Mouse (Mus musculus) kidney, adult 2 months (tissue): ENCODE results near the gene Dynlt1a.
"Not testable (repeated sequence)": the region's sequence is repeated elsewhere in the genome, so short reads cannot be mapped to it uniquely, and the experiment has no call there.

ENCODE experiments used
- CTCF ChIP-seq: fragments of 200-500 bp; conservative IDR thresholded peaks from 2 replicates; pipeline ENCODE4 v1.5.1; 2011; ENCODE audit warnings: low read depth, mild to moderate bottlenecking, control low read depth, low read length, moderate library complexity, mixed read lengths; ENCODE audit not compliant: insufficient read depth, insufficient read length
- POLR2A ChIP-seq: fragments of 200-500 bp; IDR thresholded peaks from one replicate; pipeline ENCODE4 v1.6.1; 2011; ENCODE audit warnings: low read depth, low read length, control low read depth

GRCm38 (mm10) chr17:6315706-6316105, 1.6 kb downstream of the Dynlt1a start:
- TF ChIP-seq CTCF, POLR2A: not testable (repeated sequence)
